Mouse (Mus musculus) neutrophil, adult 65 days (primary cell): ENCODE results near the gene Camkk1. TPM values are rescaled to one million over a fixed set of nuclear protein-coding genes. Genes with fewer than 3 reads are reported as not detected.

Source experiments
- total RNA-seq: library from RNA; stranded (reverse); gene quantifications from 2 replicates; pipeline ENCODE4 v1.2.4, GENCODE M21; 2023

Camkk1 gene
- 13.9 and 22.1 TPM in 2 replicates for total RNA-seq

DNA sequence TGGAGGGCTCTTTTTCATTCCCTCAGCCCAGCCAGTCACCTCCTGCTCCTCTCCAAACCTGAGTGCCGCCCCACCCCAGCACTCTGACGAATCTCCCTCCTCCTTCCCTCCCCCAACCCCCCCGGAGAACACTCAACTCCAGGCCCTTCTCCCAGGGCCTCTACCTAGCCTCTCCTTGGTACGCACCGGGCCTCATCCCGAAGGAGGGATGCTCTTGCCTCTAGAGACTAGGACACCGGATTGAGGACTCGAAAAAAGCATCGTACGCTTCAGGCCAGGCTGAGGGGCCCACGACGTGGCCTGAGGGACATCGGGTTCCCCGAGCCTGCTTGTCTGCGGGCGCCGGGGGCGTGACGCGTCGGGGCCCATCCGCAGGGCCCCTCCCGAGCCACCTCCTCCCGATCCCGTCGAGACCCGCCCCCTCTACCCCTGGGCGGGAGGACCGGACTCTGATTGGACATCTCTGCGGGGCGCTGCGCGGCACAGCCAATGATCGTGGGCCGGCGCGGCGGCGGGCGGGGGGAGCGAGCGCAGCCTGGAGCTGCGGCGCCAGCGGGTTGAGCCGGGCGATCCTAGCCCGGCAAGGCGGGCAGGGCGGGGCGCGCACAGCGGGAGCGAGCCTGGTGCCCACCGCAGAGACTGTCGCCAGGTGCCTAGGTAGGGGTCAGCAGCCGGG, at the start of gene Camkk1:
Gene Camkk1 (plus strand): TSS at position 538 of the 676 bp plus-strand sequence.

DNA sequence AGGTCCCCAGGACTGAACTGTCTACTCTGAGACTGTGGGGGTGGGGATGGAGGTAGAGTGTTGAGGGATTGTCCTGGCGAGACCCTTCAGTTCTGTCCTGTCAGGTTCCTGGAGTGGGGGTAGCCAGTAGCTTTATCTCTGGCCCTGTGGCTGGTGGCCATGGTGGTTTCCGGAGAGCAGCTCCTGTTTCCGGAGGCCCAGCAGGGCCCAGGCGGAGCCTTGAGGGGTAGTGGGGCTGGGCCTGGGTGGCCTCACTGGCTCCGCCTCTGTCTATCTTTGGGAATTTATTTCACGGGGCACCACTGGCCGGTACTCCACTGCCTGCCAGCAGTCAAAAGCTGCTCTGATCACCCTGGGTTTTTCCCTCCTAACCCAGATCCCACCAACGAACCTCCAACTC, 20.0 kb upstream of the Camkk1 start, which contains the start of gene P2rx1:
Gene P2rx1 (plus strand): TSS at position 333 of the 400 bp plus-strand sequence.

DNA sequence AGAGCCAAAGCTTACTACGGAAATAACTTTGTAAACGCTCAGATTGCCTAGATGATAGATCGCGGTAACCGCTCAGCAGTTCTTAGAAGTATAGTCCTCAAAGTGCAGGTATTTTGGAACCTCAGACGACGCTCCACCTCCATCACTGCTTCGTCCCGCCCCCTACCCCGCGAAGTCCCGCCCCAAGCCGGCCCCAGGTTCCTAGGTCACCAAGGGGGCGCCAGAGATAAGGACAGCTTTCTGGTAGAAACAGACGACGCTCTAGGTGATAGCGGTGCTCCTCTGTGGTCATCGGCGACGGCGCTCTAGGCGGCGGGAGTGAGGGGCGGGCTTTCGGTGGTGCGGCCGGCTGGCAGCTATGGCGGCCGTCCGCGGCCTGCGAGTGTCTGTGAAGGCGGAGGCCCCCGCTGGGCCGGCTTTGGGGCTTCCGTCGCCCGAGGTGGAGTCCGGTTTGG, 28.8 kb downstream of the Camkk1 start, which contains the start of gene Ncbp3:
Gene Ncbp3 (plus strand): TSS at position 242 of the 455 bp plus-strand sequence.

DNA sequence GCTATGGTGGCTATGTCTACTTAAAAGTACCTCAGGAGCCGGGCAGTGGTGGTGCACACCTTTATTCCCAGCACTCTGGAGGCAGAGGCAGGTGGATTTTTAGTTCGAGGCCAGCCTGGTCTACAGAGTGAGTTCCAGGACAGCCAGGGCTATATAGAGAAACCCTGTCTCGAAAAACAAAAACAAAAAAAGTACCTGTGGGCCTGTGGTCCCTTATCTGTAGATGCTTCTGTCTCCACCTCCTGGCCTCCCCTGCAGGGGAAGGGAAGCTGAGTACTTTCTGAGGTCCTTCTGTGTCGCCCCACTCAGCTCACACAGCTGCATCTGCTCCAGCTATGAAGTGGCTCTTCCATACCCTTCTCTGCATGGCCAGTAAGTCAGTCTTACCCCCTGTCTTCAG, 71.5 kb downstream of the Camkk1 start, which contains the start of gene Itgae:
Gene Itgae (plus strand): TSS at position 301 of the 400 bp plus-strand sequence.

Other genes starting within 250 kb of the Camkk1 start
- gene Cyb5d2, start 222.9 kb upstream of the Camkk1 start, total RNA-seq: 5.8 and 11.4 TPM in 2 replicates
- gene Zzef1, start 222.8 kb upstream of the Camkk1 start, total RNA-seq: 68.5 and 102 TPM in 2 replicates
- gene Atp2a3, start 57.8 kb upstream of the Camkk1 start, total RNA-seq: 274 and 342 TPM in 2 replicates
- 10.6 and 12.3 TPM in 2 replicates for gene P2rx1, start 19.9 kb upstream of the Camkk1 start, total RNA-seq
- gene Ncbp3, start 28.8 kb downstream of the Camkk1 start, total RNA-seq: 23.2 and 25.4 TPM in 2 replicates
- gene Itgae, start 71.6 kb downstream of the Camkk1 start, total RNA-seq: 0.20 TPM in 1 of 2 replicates, not detected in the other
- 6.6 and 6.9 TPM in 2 replicates for gene Haspin, start 119.3 kb downstream of the Camkk1 start, total RNA-seq
- gene P2rx5, start 141.4 kb downstream of the Camkk1 start, total RNA-seq: not detected in 2 replicates
- gene Emc6, start 158.0 kb downstream of the Camkk1 start, total RNA-seq: 22.2 and 29.7 TPM in 2 replicates
- 10.4 and 14.8 TPM in 2 replicates for gene Tax1bp3, start 158.1 kb downstream of the Camkk1 start, total RNA-seq
- gene Ctns, start 180.0 kb downstream of the Camkk1 start, total RNA-seq: 24.8 and 27.1 TPM in 2 replicates
- 0.75 and 0.76 TPM in 2 replicates for gene Shpk, start 180.5 kb downstream of the Camkk1 start, total RNA-seq
- not detected in 2 replicates for gene Trpv1, start 215.3 kb downstream of the Camkk1 start, total RNA-seq
- not detected in 2 replicates for gene Trpv3, start 248.4 kb downstream of the Camkk1 start, total RNA-seq